Mouse (Mus musculus): ENCODE results near the gene Cfap126.
"Not testable (repeated sequence)": the region's sequence is repeated elsewhere in the genome, so short reads cannot be mapped to it uniquely, and the experiment has no call there.

- TF ChIP-seq CTCF (IDR thresholded peaks at IDR 0.05; ENCODE audit: control insufficient read depth, insufficient read depth, insufficient read length); FOSL1 (IDR thresholded peaks at IDR 0.05; ENCODE audit: insufficient read depth, low read length, poor library complexity, severe bottlenecking); USF1 (IDR thresholded peaks at IDR 0.05; ENCODE audit: low read depth): not testable (repeated sequence)
These were observed 41.5 kb upstream of the Cfap126 start for GRCm38 (mm10) chr1:171072217-171072616.
